Mouse (Mus musculus): ENCODE data around the gene Olfr458. TPM values are rescaled to one million over a fixed set of nuclear protein-coding genes. Genes with fewer than 3 reads are reported as not detected.
"Not testable (repeated sequence)": the region's sequence is repeated elsewhere in the genome, so short reads cannot be mapped to it uniquely, and the experiment has no call there.

The Olfr458 gene
- polyA plus RNA-seq (2012; ENCODE audit: insufficient read depth, low replicate concordance): not detected in 2 replicates

GRCm38 (mm10) chr6:42465096-42465495, at the start of gene Olfr458:
Gene Olfr458 (minus strand): TSS chr6:42465196.
- no peaks in the 10 kb centered on the region for H3K27me3 ChIP-seq (replicated peaks)
- TF ChIP-seq GATA1 (IDR thresholded peaks at IDR 0.05; ENCODE audit: borderline replicate concordance, low read length): no peak
- TF ChIP-seq FLI1 (IDR thresholded peaks at IDR 0.05; ENCODE audit: low read length): no peak
- no peaks in the 10 kb centered on the region for H3K36me3 ChIP-seq (replicated peaks; ENCODE audit: low read length)
- no peak within 1 kb of the TSS for H3K4me3 ChIP-seq (replicated peaks)
- H3K4me1 ChIP-seq: no peaks in the 10 kb centered on the region
- H3K9me3 ChIP-seq: no peaks in the 10 kb centered on the region

DNA sequence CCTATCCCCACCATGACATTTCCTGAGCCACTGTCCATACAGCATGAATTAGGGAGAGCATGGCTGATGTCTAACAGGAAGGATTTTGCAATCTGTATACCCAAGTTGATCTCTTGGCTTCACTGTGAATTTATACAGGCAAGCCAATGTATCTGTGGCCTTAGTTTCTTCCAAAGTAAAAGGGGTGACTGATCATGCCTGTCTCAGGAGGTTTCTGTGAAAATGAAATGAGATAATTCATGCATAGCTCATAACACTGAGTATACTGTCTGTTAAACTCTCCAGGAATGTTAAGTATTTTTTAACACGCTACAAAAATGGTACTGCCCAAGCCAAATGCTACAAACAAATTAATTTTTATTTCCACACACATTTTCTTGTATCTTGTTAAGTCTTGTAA, 48.5 kb upstream of the Olfr458 start:
- TF ChIP-seq GATA1 (IDR thresholded peaks at IDR 0.05; ENCODE audit: borderline replicate concordance, low read length) (no peak), FLI1 (IDR thresholded peaks at IDR 0.05; ENCODE audit: low read length) (no peak)
- no peaks in the 10 kb centered on the region for H3K27me3 ChIP-seq (replicated peaks)
- H3K4me1 ChIP-seq: no peaks in the 10 kb centered on the region
- H3K9me3 ChIP-seq: no peaks in the 10 kb centered on the region
- no peak overlapping the region for H3K4me3 ChIP-seq (replicated peaks)
- H3K36me3 ChIP-seq (replicated peaks; ENCODE audit: low read length): no peaks in the 10 kb centered on the region

GRCm38 (mm10) chr6:42509311-42509710, 44.3 kb upstream of the Olfr458 start:
- no peaks in the 10 kb centered on the region for H3K36me3 ChIP-seq (replicated peaks; ENCODE audit: low read length)
- H3K27me3 ChIP-seq (replicated peaks): no peaks in the 10 kb centered on the region
- H3K9me3 ChIP-seq: no peaks in the 10 kb centered on the region
- TF ChIP-seq GATA1 (IDR thresholded peaks at IDR 0.05; ENCODE audit: borderline replicate concordance, low read length): no peak
- TF ChIP-seq FLI1 (IDR thresholded peaks at IDR 0.05; ENCODE audit: low read length): no peak
- H3K4me3 ChIP-seq (replicated peaks): no peak overlapping the region
- no peaks in the 10 kb centered on the region for H3K4me1 ChIP-seq

GRCm38 (mm10) chr6:42503478-42503877, 38.5 kb upstream of the Olfr458 start:
- Histone ChIP-seq H3K4me3 (replicated peaks) (no peak overlapping the region), H3K27me3 (replicated peaks) (no peaks in the 10 kb centered on the region), H3K9me3 (no peaks in the 10 kb centered on the region), H3K4me1 (no peaks in the 10 kb centered on the region), H3K36me3 (replicated peaks; ENCODE audit: low read length) (no peaks in the 10 kb centered on the region)
- TF ChIP-seq GATA1 (IDR thresholded peaks at IDR 0.05; ENCODE audit: borderline replicate concordance, low read length): no peak
- TF ChIP-seq FLI1 (IDR thresholded peaks at IDR 0.05; ENCODE audit: low read length): no peak

- Histone ChIP-seq H3K27me3 (replicated peaks) (no peaks in the 10 kb centered on the region), H3K36me3 (replicated peaks; ENCODE audit: low read length) (no peaks in the 10 kb centered on the region), H3K4me3 (replicated peaks) (no peak overlapping the region), H3K4me1 (no peaks in the 10 kb centered on the region), H3K9me3 (no peaks in the 10 kb centered on the region)
- no peak for TF ChIP-seq GATA1 (IDR thresholded peaks at IDR 0.05; ENCODE audit: borderline replicate concordance, low read length)
- TF ChIP-seq FLI1 (IDR thresholded peaks at IDR 0.05; ENCODE audit: low read length): no peak
Observed at GRCm38 (mm10) chr6:42489731-42490130, 24.7 kb upstream of the Olfr458 start.

DNA sequence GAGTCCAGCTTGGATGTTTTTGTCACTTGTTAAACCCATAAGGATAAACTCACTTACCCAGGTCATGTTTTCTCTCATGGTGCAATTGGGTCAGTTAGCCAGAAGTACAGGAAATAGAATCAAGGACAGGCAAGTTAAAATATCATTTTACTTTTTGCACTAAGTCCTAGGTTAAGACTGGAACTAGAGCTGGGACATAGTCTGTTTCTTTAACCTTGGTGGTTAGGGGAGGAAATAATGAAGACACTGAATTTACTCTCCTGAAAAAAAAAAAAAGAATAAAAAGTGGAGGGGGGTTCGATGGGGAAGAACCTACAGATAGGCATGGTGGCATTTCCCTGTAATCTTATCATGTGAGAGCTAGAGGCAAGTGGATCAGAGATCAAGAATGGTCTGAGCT, 22.1 kb upstream of the Olfr458 start, which contains the start of gene Olfr456:
Olfr456 (minus strand) TSS at position 101 of the 400 bp plus-strand sequence.
- Histone ChIP-seq H3K4me1 (no peaks in the 10 kb centered on the region), H3K27me3 (replicated peaks) (no peaks in the 10 kb centered on the region), H3K9me3 (no peaks in the 10 kb centered on the region), H3K4me3 (replicated peaks) (no peak within 1 kb of the TSS), H3K36me3 (replicated peaks; ENCODE audit: low read length) (no peaks in the 10 kb centered on the region)
- no peak for TF ChIP-seq FLI1 (IDR thresholded peaks at IDR 0.05; ENCODE audit: low read length)
- TF ChIP-seq GATA1 (IDR thresholded peaks at IDR 0.05; ENCODE audit: borderline replicate concordance, low read length): no peak

- no peaks in the 10 kb centered on the region for H3K36me3 ChIP-seq (replicated peaks; ENCODE audit: low read length)
- TF ChIP-seq FLI1 (IDR thresholded peaks at IDR 0.05; ENCODE audit: low read length) (no peak), GATA1 (IDR thresholded peaks at IDR 0.05; ENCODE audit: borderline replicate concordance, low read length) (no peak)
- H3K4me1 ChIP-seq: no peaks in the 10 kb centered on the region
- H3K27me3 ChIP-seq (replicated peaks): no peaks in the 10 kb centered on the region
- H3K9me3 ChIP-seq: no peaks in the 10 kb centered on the region
- no peak overlapping the region for H3K4me3 ChIP-seq (replicated peaks)
Observed at GRCm38 (mm10) chr6:42484633-42485032, 19.6 kb upstream of the Olfr458 start.

GRCm38 (mm10) chr6:42476235-42476634, 11.2 kb upstream of the Olfr458 start, which contains the start of gene Olfr457:
Gene Olfr457 (minus strand): TSS chr6:42476335.
- H3K4me1 ChIP-seq: no peaks in the 10 kb centered on the region
- TF ChIP-seq FLI1 (IDR thresholded peaks at IDR 0.05; ENCODE audit: low read length) (no peak), GATA1 (IDR thresholded peaks at IDR 0.05; ENCODE audit: borderline replicate concordance, low read length) (no peak)
- no peak within 1 kb of the TSS for H3K4me3 ChIP-seq (replicated peaks)
- no peaks in the 10 kb centered on the region for H3K9me3 ChIP-seq
- H3K36me3 ChIP-seq (replicated peaks; ENCODE audit: low read length): no peaks in the 10 kb centered on the region
- H3K27me3 ChIP-seq (replicated peaks): no peaks in the 10 kb centered on the region

DNA sequence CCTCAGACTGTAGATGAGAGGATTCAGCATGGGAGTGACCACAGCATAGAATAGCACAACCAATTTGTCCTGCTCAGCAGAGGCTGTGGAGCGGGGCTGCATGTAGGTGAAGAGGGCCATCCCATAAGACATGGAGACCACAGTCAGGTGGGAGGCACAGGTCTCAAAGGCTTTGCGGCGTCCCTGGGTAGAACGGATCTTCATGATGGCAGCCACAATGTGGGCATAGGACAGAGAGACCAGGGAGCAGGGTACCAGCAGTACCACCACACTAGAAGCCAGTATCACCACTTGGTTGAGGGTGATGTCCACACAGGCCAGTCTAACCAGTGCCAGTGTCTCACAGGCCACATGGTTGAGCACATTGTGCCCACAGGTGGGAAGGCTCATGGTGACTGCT, 6.3 kb upstream of the Olfr458 start:
- not testable (repeated sequence) for H3K36me3 ChIP-seq (replicated peaks; ENCODE audit: low read length); H3K9me3 ChIP-seq; H3K4me3 ChIP-seq (replicated peaks); H3K4me1 ChIP-seq; H3K27me3 ChIP-seq (replicated peaks)

DNA sequence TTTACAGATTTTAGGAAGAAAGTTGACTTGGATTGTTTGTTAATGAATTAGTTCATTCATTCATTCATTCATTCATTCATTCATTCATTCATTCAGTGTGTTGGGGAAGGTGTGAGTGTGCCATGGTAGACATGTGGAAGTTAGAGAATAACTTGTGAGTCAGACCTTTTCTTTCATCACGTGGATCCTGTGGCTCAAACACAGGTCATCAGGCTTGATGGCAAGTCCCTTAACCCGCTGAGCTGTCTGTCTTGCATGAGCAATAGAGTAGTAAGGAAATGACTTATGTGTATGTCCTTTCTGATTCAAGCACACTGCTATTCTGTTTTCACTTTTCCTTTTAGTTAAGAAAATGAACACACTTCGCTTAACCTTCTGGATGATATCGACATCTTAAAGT, 5.5 kb upstream of the Olfr458 start:
- no peaks in the 10 kb centered on the region for H3K27me3 ChIP-seq (replicated peaks)
- no peaks in the 10 kb centered on the region for H3K36me3 ChIP-seq (replicated peaks; ENCODE audit: low read length)
- no peak overlapping the region for H3K4me3 ChIP-seq (replicated peaks)

GRCm38 (mm10) chr6:42447381-42447780, 17.6 kb downstream of the Olfr458 start:
- H3K4me1 ChIP-seq: no peaks in the 10 kb centered on the region
- H3K27me3 ChIP-seq (replicated peaks): peaks cover 2% of the 10 kb centered on the region
- no peak for TF ChIP-seq FLI1 (IDR thresholded peaks at IDR 0.05; ENCODE audit: low read length)
- TF ChIP-seq GATA1 (IDR thresholded peaks at IDR 0.05; ENCODE audit: borderline replicate concordance, low read length): no peak
- no peaks in the 10 kb centered on the region for H3K36me3 ChIP-seq (replicated peaks; ENCODE audit: low read length)
- H3K4me3 ChIP-seq (replicated peaks): no peak overlapping the region
- no peaks in the 10 kb centered on the region for H3K9me3 ChIP-seq

More for the DNA sequence above, 5.5 kb upstream of the Olfr458 start:
- Histone ChIP-seq H3K9me3 (no peaks in the 10 kb centered on the region), H3K4me1 (no peaks in the 10 kb centered on the region)
- TF ChIP-seq GATA1 (IDR thresholded peaks at IDR 0.05; ENCODE audit: borderline replicate concordance, low read length) (no peak), FLI1 (IDR thresholded peaks at IDR 0.05; ENCODE audit: low read length) (no peak)
